In the genomic region with DNA sequence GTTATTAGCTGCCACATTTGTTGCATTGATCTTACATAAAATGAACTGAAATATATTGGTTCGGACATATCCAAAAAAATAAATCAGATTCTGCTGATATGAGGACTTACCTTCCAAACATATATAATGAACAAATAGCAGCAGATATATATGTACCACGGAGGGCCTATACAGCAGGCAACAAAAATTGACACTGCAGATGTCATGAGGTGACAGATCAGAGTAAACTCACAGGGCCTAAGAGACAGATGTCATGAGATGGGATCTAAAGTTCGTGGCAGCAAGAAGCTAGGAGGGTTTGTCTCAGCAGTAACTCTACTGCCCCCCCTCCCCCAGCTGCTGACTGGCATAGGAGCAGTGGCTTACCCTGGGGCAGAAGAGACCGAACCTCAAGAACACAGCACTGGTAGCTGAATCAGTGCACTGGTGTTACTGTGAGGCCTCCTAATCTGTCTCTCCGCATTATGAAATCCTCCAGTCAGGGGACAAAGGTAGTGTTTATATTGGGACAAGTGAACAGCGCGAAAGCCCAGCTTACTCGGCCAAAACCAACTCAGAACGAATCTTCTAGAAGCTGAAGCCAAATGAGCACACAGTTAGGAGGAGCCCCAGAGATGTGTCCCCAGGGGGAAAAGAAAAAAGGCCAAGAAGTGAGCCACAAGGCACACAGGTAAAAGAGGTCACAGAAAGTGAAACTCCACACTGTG, we compare ENCODE assay signal across 16 mouse cellular contexts. TPM values are rescaled to one million over a fixed set of nuclear protein-coding genes. Genes with fewer than 3 reads are reported as not detected.
A peak's percentile ranks its signal among the peaks of the same experiment; 100 is the strongest.
DNase-seq lines count a peak whose midpoint lies in the region; ATAC-seq and TF ChIP-seq lines count a peak whose summit lies in the region.
"Had no signal": no experiment of that assay in that cellular context is flagged by ENCODE, and none has a peak within 500 bp of the region (broad histone marks: within the 10 kb centered on the region; RNA-seq: fewer than 3 reads in every experiment).

No protein-coding gene starts in this region.

- peak; percentile 100 for DNase-seq in liver, adult 2 months (ENCODE audit: extremely low read depth, low read depth, low spot score)
- DNase-seq in liver, result no peak
- peak; percentile 93 for DNase-seq in gonadal fat pad, adult 2 months (ENCODE audit: low read depth)
- DNase-seq in liver, embryonic 13.5 days, result no peak
- peak; percentile 57 for DNase-seq in stomach, postnatal 0 days (ENCODE audit: low spot score)
- DNase-seq in ovary, postnatal 10 days (ENCODE audit: low spot score), result no peak
- DNase-seq in right cerebral cortex, postnatal 4 days, result no peak
- DNase-seq: gastrocnemius, postnatal 25 days; heart, postnatal 36 days; kidney, postnatal 10 days; lung, postnatal 10 days; spleen, adult 18-20 months had no signal

- H3K36me3 ChIP-seq in liver, adult 2 months (ENCODE audit: control insufficient read depth, insufficient read depth, low read length), result no peaks in the 10 kb centered on the region
- H3K36me3 ChIP-seq in liver, embryonic 13.5 days, result no peaks in the 10 kb centered on the region
- no peaks in the 10 kb centered on the region for H3K36me3 ChIP-seq in stomach, postnatal 0 days (ENCODE audit: control insufficient read depth, insufficient read depth, low read length)
- H3K36me3 ChIP-seq: limb, embryonic 10.5 days had no signal

- peak overlapping the region; percentile 75 for H3K9ac ChIP-seq in liver, adult 2 months (ENCODE audit: low read depth, low read length)
- no peak overlapping the region for H3K9ac ChIP-seq in liver, embryonic 13.5 days
- no peak overlapping the region for H3K9ac ChIP-seq in stomach, postnatal 0 days (ENCODE audit: low read length)

- no peaks in the 10 kb centered on the region for H3K9me3 ChIP-seq in liver, embryonic 13.5 days (replicated peaks)
- H3K9me3 ChIP-seq in stomach, postnatal 0 days (ENCODE audit: control insufficient read depth, low read length), result no peaks in the 10 kb centered on the region
- H3K9me3 ChIP-seq: limb, embryonic 10.5 days had no signal

- peaks cover 19% of the 10 kb centered on the region for H3K4me1 ChIP-seq in liver, adult 2 months (ENCODE audit: control insufficient read depth, insufficient read depth, low read length)
- H3K4me1 ChIP-seq in liver, embryonic 13.5 days (replicated peaks), result no peaks in the 10 kb centered on the region
- no peaks in the 10 kb centered on the region for H3K4me1 ChIP-seq in stomach, postnatal 0 days (replicated peaks; ENCODE audit: control insufficient read depth, insufficient read depth)
- H3K4me1 ChIP-seq: limb, embryonic 10.5 days had no signal

- no peak overlapping the region for H3K4me2 ChIP-seq in liver, embryonic 13.5 days
- H3K4me2 ChIP-seq in stomach, postnatal 0 days (replicated peaks; ENCODE audit: low read depth), result no peak overlapping the region; the same call in 1 of the 2 replicates
- H3K4me2 ChIP-seq: heart, embryonic 11.5 days; midbrain, embryonic 11.5 days had no signal

- peak; percentile 54 for ATAC-seq in liver, embryonic 13.5 days (ENCODE audit: low read depth)
- peak; percentile 80 for ATAC-seq in stomach, postnatal 0 days (ENCODE audit: low FRiP score, low TSS enrichment)
- ATAC-seq: hindbrain, embryonic 16.5 days had no signal

- no peaks in the 10 kb centered on the region for H3K79me2 ChIP-seq in liver, adult 2 months (ENCODE audit: control insufficient read depth, insufficient read depth, low read length)

- 25% methylated on average over 9 of the region's 9 CpGs for WGBS in liver, adult 2 months
- WGBS in liver, embryonic 13.5 days (ENCODE audit: insufficient replicate concordance), result 55% methylated on average over 9 of the region's 9 CpGs
- WGBS in stomach, postnatal 0 days, result 50% methylated on average over 9 of the region's 9 CpGs

- no peak for TF ChIP-seq POLR2A in liver, adult 2 months (IDR thresholded peaks at IDR 0.05; ENCODE audit: extremely low read depth, insufficient read depth, low read length)

- no peaks in the 10 kb centered on the region for H3K27me3 ChIP-seq in liver, adult 2 months (ENCODE audit: control insufficient read depth, insufficient read depth, low read length)
- no peaks in the 10 kb centered on the region for H3K27me3 ChIP-seq in liver, embryonic 13.5 days
- H3K27me3 ChIP-seq in stomach, postnatal 0 days (ENCODE audit: control insufficient read depth, insufficient read depth, low read length), result no peaks in the 10 kb centered on the region

- H3K4me3 ChIP-seq in liver, adult 2 months (ENCODE audit: insufficient read depth, low read depth, low read length), result peak overlapping the region; percentile 8; the same call in 1 of the 2 replicates
- no peak overlapping the region for H3K4me3 ChIP-seq in liver, embryonic 13.5 days (replicated peaks)
- H3K4me3 ChIP-seq in stomach, postnatal 0 days (ENCODE audit: low read depth, low read length), result no peak overlapping the region
- H3K4me3 ChIP-seq: limb, embryonic 10.5 days had no signal

- TF ChIP-seq CTCF in liver, adult 2 months (IDR thresholded peaks at IDR 0.05; ENCODE audit: low read depth, low read length), result no peak
- TF ChIP-seq CTCF in stomach, postnatal 0 days (IDR thresholded peaks at IDR 0.05; ENCODE audit: low read depth), result no peak

- peak overlapping the region; percentile 94 for H3K27ac ChIP-seq in liver, adult 2 months (replicated peaks; ENCODE audit: insufficient read depth, low read depth, low read length)
- no peak overlapping the region for H3K27ac ChIP-seq in liver, embryonic 13.5 days
- peak overlapping the region; percentile 14; the same call in 1 of the 2 replicates for H3K27ac ChIP-seq in stomach, postnatal 0 days (replicated peaks)
- H3K27ac ChIP-seq: limb, embryonic 10.5 days had no signal

- TF ChIP-seq EP300 in stomach, postnatal 0 days (optimal IDR thresholded peaks at IDR 0.05), result no peak

RNA-seq across cellular contexts. Expression of gene Gclc, which starts 46.7 kb away (rescaled TPM):
- 122 and 173 TPM in 2 replicates for total RNA-seq in liver, adult 2 months (2014; rRNA removed)
- polyA plus RNA-seq in liver, adult 2 months (2012; rRNA removed), result 125 and 136 TPM in 2 replicates
- polyA plus RNA-seq in gonadal fat pad, adult 2 months (2012; rRNA removed), result 23.8 and 26.5 TPM in 2 replicates
- polyA plus RNA-seq in liver, embryonic 13.5 days (2015; fragmentation: Nextera tagmentation; extraction: Ambion mirVana), result 23.5 and 25.1 TPM in 2 replicates
- polyA plus RNA-seq in stomach, postnatal 0 days (2015; fragmentation: Nextera tagmentation; extraction: Ambion mirVana), result 18.1 and 20.2 TPM in 2 replicates

Comparison
In these comparisons a context has a peak if more than half of its experiments do, and no peak if none do; other contexts are left out.
1. DNase-seq: peak in liver, adult 2 months (single experiment), gonadal fat pad, adult 2 months (single experiment) and stomach, postnatal 0 days (single experiment); none in liver (single experiment), liver, embryonic 13.5 days (single experiment), ovary, postnatal 10 days (single experiment) and right cerebral cortex, postnatal 4 days (single experiment).